Mouse (Mus musculus) MEL (cell line): ENCODE results near the gene Map1lc3a. TPM values are rescaled to one million over a fixed set of nuclear protein-coding genes. Genes with fewer than 3 reads are reported as not detected.

ENCODE experiments used
- DNase-seq: peaks from one replicate; pipeline ENCODE4 v3.0.0; 2011; ENCODE audit warnings: low read depth, low spot score
- H3K27ac ChIP-seq: 2 replicates; pipeline ENCODE4 v1.5.1; 2012; ENCODE audit warnings: low read depth, mild to moderate bottlenecking, control low read depth, low read length, moderate library complexity; ENCODE audit not compliant: control insufficient read depth
- H3K27me3 ChIP-seq, 2 experiments: fragments of 150-350 bp in 1 of 2; sonication (generic) in 1 of 2; 2 replicates each; pipeline ENCODE4 v1.6.1; 2012; ENCODE audit warnings: low read length in 2 of 2, mild to moderate bottlenecking in 2 of 2, improper control_type of control experiment in 1 of 2, moderate library complexity in 1 of 2; ENCODE audit not compliant: insufficient read depth in 2 of 2, control insufficient read depth in 1 of 2
- H3K36me3 ChIP-seq, 2 experiments: 2 replicates each; pipeline ENCODE4 v1.6.1; 2012 to 2014; ENCODE audit warnings: low read length in 2 of 2, improper control_type of control experiment in 1 of 2, inconsistent platforms in 1 of 2, mild to moderate bottlenecking in 1 of 2; ENCODE audit not compliant: insufficient read depth in 2 of 2, control insufficient read depth in 1 of 2
- H3K4me1 ChIP-seq, 2 experiments: fragments of 150-350 bp in 1 of 2; sonication (generic) in 1 of 2; 2 replicates each; pipeline ENCODE4 v1.6.1; 2012; ENCODE audit warnings: low read length in 2 of 2, improper control_type of control experiment in 1 of 2, mild to moderate bottlenecking in 1 of 2; ENCODE audit not compliant: insufficient read depth in 2 of 2, control insufficient read depth in 1 of 2
- H3K4me3 ChIP-seq, 2 experiments: fragments of 150-350 bp in 1 of 2; sonication (generic) in 1 of 2; 2 replicates each; pipeline ENCODE4 v1.5.1; 2012; ENCODE audit warnings: low read depth in 2 of 2, low read length in 2 of 2, mild to moderate bottlenecking in 2 of 2, moderate library complexity in 2 of 2, control low read depth in 1 of 2, improper control_type of control experiment in 1 of 2; ENCODE audit not compliant: control insufficient read depth in 1 of 2, insufficient read depth in 1 of 2
- H3K79me2 ChIP-seq: 2 replicates; pipeline ENCODE4 v1.6.1; 2012; ENCODE audit warnings: mild to moderate bottlenecking, low read length, moderate library complexity; ENCODE audit not compliant: control insufficient read depth, poor library complexity, insufficient read depth
- H3K9ac ChIP-seq: 2 replicates; pipeline ENCODE4 v1.6.1; 2012; ENCODE audit warnings: low read depth, mild to moderate bottlenecking, control low read depth, low read length, moderate library complexity; ENCODE audit not compliant: control insufficient read depth, poor library complexity, severe bottlenecking
- H3K9me3 ChIP-seq: fragments of 150-350 bp; sonication (generic); replicated peaks from 2 replicates; pipeline ENCODE4 v1.6.1; 2012; ENCODE audit warnings: mild to moderate bottlenecking, low read length, improper control_type of control experiment, moderate library complexity; ENCODE audit not compliant: insufficient read depth
- CHD2 ChIP-seq: IDR thresholded peaks from 2 replicates; pipeline ENCODE4 v1.6.1; 2011; ENCODE audit warnings: low read length, improper control_type of control experiment
- E2F4 ChIP-seq: IDR thresholded peaks from 2 replicates; pipeline ENCODE4 v1.6.1; 2011; ENCODE audit warnings: low read depth, low read length, improper control_type of control experiment, borderline replicate concordance
- ELF1 ChIP-seq: IDR thresholded peaks from 2 replicates; pipeline ENCODE4 v1.6.1; 2014; ENCODE audit warnings: low read depth, mild to moderate bottlenecking, inconsistent platforms, low read length, improper control_type of control experiment, moderate library complexity
- ETS1 ChIP-seq: IDR thresholded peaks from 2 replicates; pipeline ENCODE4 v1.6.1; 2012; ENCODE audit warnings: low read depth, mild to moderate bottlenecking, inconsistent platforms, low read length, improper control_type of control experiment, moderate library complexity
- GABPA ChIP-seq: IDR thresholded peaks from 2 replicates; pipeline ENCODE4 v1.6.1; 2012; ENCODE audit warnings: low read depth, mild to moderate bottlenecking, inconsistent platforms, low read length, improper control_type of control experiment, moderate library complexity
- GATA1 ChIP-seq: IDR thresholded peaks from 2 replicates; pipeline ENCODE4 v1.6.1; 2011; ENCODE audit warnings: low read depth, low read length, improper control_type of control experiment
- HCFC1 ChIP-seq: IDR thresholded peaks from 2 replicates; pipeline ENCODE4 v1.6.1; 2012; ENCODE audit warnings: low read depth, mild to moderate bottlenecking, inconsistent platforms, low read length, improper control_type of control experiment, moderate library complexity
- JUND ChIP-seq: IDR thresholded peaks from 2 replicates; pipeline ENCODE4 v1.6.1; 2011; ENCODE audit warnings: low read depth, mild to moderate bottlenecking, improper control_type of control experiment, low read length
- KAT2A ChIP-seq: conservative IDR thresholded peaks from 2 replicates; pipeline ENCODE4 v1.6.1; 2012; ENCODE audit warnings: low read depth, low read length, improper control_type of control experiment, inconsistent platforms
- MAFK ChIP-seq: IDR thresholded peaks from 2 replicates; pipeline ENCODE4 v1.6.1; 2011; ENCODE audit warnings: low read depth, mild to moderate bottlenecking, low read length, improper control_type of control experiment, borderline replicate concordance
- MAX ChIP-seq: IDR thresholded peaks from 2 replicates; pipeline ENCODE4 v1.6.1; 2011; ENCODE audit warnings: low read length, improper control_type of control experiment
- MXI1 ChIP-seq: IDR thresholded peaks from 2 replicates; pipeline ENCODE4 v1.6.1; 2011; ENCODE audit warnings: mild to moderate bottlenecking, low read depth, low read length, improper control_type of control experiment
- MYB ChIP-seq: IDR thresholded peaks from 2 replicates; pipeline ENCODE4 v1.6.1; 2011; ENCODE audit warnings: mild to moderate bottlenecking, low read depth, low read length, improper control_type of control experiment
- MYC ChIP-seq: IDR thresholded peaks from 2 replicates; pipeline ENCODE4 v1.6.1; 2011; ENCODE audit warnings: low read depth, mild to moderate bottlenecking, low read length, improper control_type of control experiment, moderate library complexity
- NRF1 ChIP-seq: IDR thresholded peaks from 2 replicates; pipeline ENCODE4 v1.6.1; 2014; ENCODE audit warnings: low read depth, mild to moderate bottlenecking, inconsistent platforms, low read length, improper control_type of control experiment, moderate library complexity; ENCODE audit not compliant: poor library complexity, insufficient read depth, severe bottlenecking
- POLR2AphosphoS2 ChIP-seq: IDR thresholded peaks from 2 replicates; pipeline ENCODE4 v1.6.1; 2011; ENCODE audit warnings: low read length, improper control_type of control experiment
- SMC3 ChIP-seq: IDR thresholded peaks from 2 replicates; pipeline ENCODE4 v1.6.1; 2011; ENCODE audit warnings: low read depth, low read length, improper control_type of control experiment
- TCF12 ChIP-seq: IDR thresholded peaks from 2 replicates; pipeline ENCODE4 v1.6.1; 2014; ENCODE audit warnings: low read depth, mild to moderate bottlenecking, inconsistent platforms, low read length, improper control_type of control experiment, moderate library complexity
- UBTF ChIP-seq: IDR thresholded peaks from 2 replicates; pipeline ENCODE4 v1.6.1; 2012; ENCODE audit warnings: low read depth, mild to moderate bottlenecking, inconsistent platforms, low read length, improper control_type of control experiment, moderate library complexity, borderline replicate concordance; ENCODE audit not compliant: insufficient read depth
- USF1 ChIP-seq: IDR thresholded peaks from 2 replicates; pipeline ENCODE4 v1.6.1; 2014; ENCODE audit warnings: low read depth, mild to moderate bottlenecking, inconsistent platforms, low read length, improper control_type of control experiment, moderate library complexity
- ZKSCAN1 ChIP-seq: IDR thresholded peaks from 2 replicates; pipeline ENCODE4 v1.6.1; 2012; ENCODE audit warnings: low read depth, mild to moderate bottlenecking, inconsistent platforms, low read length, improper control_type of control experiment, moderate library complexity
- ZMIZ1 ChIP-seq: IDR thresholded peaks from 2 replicates; pipeline ENCODE4 v1.6.1; 2012; ENCODE audit warnings: low read depth, mild to moderate bottlenecking, inconsistent platforms, low read length, improper control_type of control experiment, moderate library complexity
- ZNF384 ChIP-seq: IDR thresholded peaks from 2 replicates; pipeline ENCODE4 v1.6.1; 2012; ENCODE audit warnings: low read depth, mild to moderate bottlenecking, inconsistent platforms, low read length, improper control_type of control experiment
- polyA plus RNA-seq, 2 experiments: library from polyadenylated mRNA; stranded (reverse) in 1 of 2; unstranded in 1 of 2; fragments of >175 nt in 1 of 2; fragments of >200 nt in 1 of 2; gene quantifications; 2 replicates each; pipeline versions ENCODE4 v1.2.1 to v1.2.4; 2012; ENCODE audit warnings: low replicate concordance in 2 of 2, low read depth in 1 of 2; ENCODE audit not compliant: insufficient read length in 2 of 2, insufficient read depth in 1 of 2, missing spikeins in 1 of 2
- total RNA-seq: library from RNA; depleted of rRNA; stranded (reverse); fragments of 300-350 nt; gene quantifications from 2 replicates; pipeline ENCODE4 v1.2.3, GENCODE M21; 2012

Map1lc3a gene
- total and polyA plus RNA-seq, 3 experiments: 11.4 to 12.4 TPM; not detected in 1

- Histone ChIP-seq H3K4me1 (no peaks in the 10 kb centered on the region), H3K9ac (no peak overlapping the region), H3K27ac (no peak overlapping the region), H3K9me3 (no peaks in the 10 kb centered on the region), H3K4me3 (no peak overlapping the region), H3K79me2 (no peaks in the 10 kb centered on the region), H3K36me3 (peaks cover 0 to 4% of the 10 kb centered on the region in 2 experiments; a peak in 2 of 4 replicates), H3K27me3 (no peaks in the 10 kb centered on the region)
- DNase-seq: no peak
- TF ChIP-seq ELF1 (no peak), TCF12 (no peak), ZNF384 (no peak), MAFK (no peak), ZMIZ1 (no peak), KAT2A (no peak), HCFC1 (no peak), GABPA (no peak), CHD2 (no peak), POLR2AphosphoS2 (no peak), ZKSCAN1 (no peak), UBTF (no peak), JUND (no peak), E2F4 (no peak), NRF1 (no peak), MYC (no peak), MYB (no peak)
These were observed 17.3 kb downstream of the Map1lc3a start for GRCm38 (mm10) chr2:155293382-155293781.

- H3K4me1 ChIP-seq: no peaks in the 10 kb centered on the region
- H3K79me2 ChIP-seq: no peaks in the 10 kb centered on the region
- no peak overlapping the region for H3K4me3 ChIP-seq
- H3K9me3 ChIP-seq: no peaks in the 10 kb centered on the region
- DNase-seq: no peak
- H3K9ac ChIP-seq: no peak overlapping the region
- H3K36me3 ChIP-seq: peaks cover 0 to 7% of the 10 kb centered on the region in 2 experiments; a peak in 2 of 4 replicates
- H3K27ac ChIP-seq: no peak overlapping the region
- TF ChIP-seq SMC3 (no peak), MAFK (no peak), MYB (no peak), MXI1 (no peak), MAX (no peak), USF1 (no peak), GATA1 (no peak), ETS1 (no peak), MYC (no peak)
- no peaks in the 10 kb centered on the region for H3K27me3 ChIP-seq
These were observed 17.8 kb downstream of the Map1lc3a start for GRCm38 (mm10) chr2:155293946-155294345.
